Mouse (Mus musculus) brain, adult 2 months (tissue): ENCODE results near the gene Cdh4.

Source experiments
- DNase-seq: peaks from one replicate; pipeline ENCODE4 v3.0.0; 2011; ENCODE audit warnings: low read depth, low spot score

Gene Cdh4

DNA sequence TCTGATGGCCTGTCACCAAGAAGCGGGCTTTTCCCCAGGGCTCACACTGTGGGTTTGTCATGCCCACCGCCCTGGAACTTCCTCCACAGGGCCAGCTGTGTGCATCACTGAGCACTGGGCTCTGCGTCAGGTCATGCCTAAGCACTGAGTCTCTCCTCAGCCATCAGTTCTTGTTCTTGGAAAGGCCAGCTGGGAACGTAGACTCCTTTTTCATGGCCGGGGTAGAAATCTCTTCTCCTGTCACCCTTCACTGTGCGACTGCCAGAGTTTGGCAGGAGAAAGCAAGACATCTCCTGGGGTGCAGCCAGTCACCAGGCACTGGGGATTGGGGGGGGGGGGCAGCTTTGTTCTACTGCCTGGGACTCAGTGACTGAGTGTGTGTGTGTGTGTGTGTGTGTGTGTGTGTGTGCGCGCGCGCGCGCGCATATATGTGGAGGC, 222.0 kb downstream of the Cdh4 start:
- DNase-seq = no peak

DNA sequence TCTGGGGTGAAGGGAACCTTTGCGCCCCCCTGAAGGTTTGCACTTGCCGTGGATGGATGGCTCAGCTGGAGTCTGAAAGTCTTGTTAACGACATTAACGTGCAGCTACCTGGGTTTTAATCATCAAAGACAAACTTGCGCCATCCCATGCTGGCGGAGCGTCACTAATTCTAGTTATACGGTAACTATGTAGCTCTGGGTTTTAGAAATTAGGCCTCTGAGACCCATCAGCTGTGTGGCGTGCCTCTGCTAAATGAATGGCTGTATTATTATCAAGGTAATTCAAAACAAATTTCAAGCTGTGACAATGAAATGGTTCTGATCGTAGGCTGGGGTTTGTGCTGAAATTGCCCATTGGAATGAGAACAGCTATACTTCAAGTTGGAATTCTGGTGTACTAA, 228.5 kb downstream of the Cdh4 start:
- no peak for DNase-seq

DNA sequence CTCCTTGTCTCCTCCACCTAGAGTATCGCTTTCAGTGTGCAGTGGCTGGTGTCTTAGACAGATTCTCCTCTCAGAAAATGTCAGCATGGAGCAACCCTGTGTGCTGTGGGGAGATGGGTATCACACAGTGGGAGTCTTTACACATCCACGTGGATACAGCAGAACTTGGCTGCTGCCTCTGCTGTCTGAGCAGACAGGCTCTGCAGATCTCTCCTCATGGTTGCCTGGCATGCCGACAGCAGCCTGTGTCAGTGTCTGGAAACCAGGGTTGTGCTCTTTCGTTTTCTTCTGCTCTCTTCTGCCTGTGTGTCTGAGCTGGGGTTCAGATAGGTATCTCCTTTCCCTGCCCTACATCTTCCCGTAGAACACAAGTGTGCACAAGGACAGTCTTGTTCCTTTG, 237.6 kb downstream of the Cdh4 start:
- peak; percentile 70 for DNase-seq

DNA sequence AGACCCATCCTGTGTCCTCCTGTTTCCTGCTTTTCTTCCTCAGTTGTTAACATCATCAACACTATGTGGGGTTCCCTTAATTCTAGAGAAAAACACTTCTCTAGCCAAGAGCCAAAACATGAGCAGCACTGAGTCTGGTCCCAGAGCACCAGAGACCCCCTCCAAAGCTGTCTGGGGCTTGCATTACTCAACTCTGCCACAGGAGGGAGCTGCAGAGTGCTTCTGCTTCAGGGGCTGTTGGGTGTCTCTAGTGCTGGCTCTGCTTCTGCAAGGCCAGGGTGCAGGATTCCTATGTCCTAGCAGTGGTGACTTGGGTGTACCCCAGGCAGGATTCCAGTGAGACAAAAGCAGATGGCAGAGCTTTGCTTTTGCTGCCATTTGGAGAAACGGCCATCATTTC, 239.2 kb downstream of the Cdh4 start:
- peak; percentile 41 for DNase-seq

DNA sequence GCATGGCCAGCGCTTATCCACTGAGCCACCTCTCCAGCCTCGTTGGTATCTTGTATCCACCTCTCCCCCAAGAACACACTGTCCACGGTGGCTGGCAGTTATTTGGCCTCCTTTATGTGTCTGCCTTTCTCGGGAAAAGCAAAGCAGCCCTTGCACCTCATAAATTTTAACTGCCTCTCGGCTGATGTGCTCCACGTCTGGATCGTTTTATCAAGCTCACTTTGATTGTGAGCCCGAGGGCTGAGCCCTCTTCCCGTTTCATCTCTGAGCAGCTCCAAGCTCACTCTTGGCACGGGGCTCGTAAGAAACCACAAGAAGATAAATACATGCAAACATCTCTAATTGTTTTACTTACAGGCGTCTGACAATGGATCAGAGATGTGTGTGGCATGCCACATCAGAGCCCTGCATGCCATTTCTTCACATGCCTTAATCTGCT, 245.0 kb downstream of the Cdh4 start:
- DNase-seq = no peak

DNA sequence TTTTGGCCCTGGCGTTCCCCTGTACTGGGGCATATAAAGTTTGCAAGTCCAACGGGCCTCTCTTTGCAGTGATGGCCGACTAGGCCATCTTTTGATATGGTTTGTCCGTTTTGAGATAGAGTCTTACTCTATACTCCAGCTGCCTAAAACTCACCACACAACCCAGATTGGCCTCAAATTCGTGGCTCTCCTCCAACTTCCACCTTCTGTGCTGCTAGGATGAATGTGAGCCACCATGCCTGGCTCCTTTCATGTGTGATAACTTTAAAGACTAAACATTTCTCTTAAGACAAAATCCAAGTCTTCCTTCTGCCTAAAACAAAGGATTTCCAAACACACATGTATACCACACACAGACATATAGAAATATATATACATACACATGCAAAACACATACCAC, 246.7 kb downstream of the Cdh4 start:
- DNase-seq = peak; percentile 86

DNA sequence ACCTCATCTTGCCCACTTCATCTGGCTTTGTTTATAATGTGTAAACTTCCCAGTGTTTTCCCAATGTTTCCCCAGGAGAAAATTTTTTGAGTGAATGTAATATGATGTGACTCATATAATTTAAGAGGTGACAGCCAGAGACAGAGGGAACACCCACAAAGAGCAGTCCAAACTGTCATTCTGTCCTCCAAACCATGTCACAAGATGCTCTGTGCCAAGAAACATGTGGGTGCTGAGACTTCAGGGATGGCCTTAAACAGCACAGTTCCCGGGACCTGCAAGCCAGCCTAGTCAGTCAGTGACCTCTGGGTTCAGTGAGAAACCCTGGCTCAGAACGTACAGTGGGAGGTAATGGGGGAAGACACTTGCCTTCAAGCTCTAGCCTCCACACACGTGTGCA, 247.5 kb downstream of the Cdh4 start:
- DNase-seq = no peak

DNA sequence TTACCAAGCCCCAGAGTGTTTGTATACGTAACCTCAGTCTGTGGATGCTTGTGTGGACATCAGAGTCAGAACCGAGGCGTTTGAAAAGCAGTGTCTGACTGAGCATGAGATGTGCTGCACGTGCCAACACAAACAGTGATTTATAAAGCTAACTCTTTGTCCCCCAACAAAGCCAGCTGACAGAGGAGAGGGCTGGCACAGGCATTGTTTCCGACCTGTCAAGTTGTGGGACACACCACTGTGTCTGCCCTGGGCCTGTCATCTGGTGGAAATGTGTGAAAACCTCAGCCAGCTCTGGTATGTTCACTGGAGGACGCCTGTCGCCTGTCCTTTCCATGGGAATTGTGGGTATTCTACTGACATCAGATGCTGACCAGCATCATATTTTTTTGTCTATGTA, 248.3 kb downstream of the Cdh4 start:
- DNase-seq = no peak

DNA sequence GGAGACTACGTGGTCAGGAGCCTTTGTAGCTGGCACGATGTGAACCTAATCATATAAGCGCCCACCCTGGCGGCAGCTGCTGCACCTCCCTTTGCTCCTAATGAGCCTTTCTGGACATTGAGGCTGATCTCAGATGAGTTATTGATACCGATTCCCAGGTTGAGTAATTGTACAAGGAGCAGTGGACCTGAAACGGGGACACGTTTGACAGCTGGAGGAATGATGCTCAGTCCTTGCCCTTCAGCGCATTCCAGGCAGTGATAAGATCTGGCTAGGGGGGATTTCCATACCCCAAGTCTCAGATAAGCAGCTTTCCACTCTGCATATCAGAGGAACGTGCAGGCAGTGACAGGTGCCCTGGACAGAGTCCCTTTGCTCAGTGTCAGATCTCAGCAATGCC, 252.7 kb downstream of the Cdh4 start:
- DNase-seq = no peak

DNA sequence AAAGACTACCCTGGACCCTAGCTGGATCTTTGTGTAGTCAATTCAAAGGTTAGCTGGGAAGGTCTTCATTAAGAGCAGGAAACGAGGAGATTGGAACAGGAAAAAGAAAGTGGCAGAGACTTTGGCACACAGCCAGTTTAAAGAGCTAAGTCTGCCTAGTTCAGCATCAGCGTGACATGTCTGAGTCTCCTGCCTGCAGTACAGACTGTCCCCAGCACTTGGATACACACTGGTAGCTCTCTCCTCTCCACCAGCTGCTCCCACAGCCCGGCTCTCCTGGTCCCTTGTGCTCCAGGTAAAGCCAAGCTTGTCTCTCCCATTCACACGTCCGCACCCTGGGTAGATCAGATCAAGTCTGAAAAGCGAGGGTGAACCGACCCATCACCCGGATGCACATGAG, 255.4 kb downstream of the Cdh4 start:
- DNase-seq = no peak

DNA sequence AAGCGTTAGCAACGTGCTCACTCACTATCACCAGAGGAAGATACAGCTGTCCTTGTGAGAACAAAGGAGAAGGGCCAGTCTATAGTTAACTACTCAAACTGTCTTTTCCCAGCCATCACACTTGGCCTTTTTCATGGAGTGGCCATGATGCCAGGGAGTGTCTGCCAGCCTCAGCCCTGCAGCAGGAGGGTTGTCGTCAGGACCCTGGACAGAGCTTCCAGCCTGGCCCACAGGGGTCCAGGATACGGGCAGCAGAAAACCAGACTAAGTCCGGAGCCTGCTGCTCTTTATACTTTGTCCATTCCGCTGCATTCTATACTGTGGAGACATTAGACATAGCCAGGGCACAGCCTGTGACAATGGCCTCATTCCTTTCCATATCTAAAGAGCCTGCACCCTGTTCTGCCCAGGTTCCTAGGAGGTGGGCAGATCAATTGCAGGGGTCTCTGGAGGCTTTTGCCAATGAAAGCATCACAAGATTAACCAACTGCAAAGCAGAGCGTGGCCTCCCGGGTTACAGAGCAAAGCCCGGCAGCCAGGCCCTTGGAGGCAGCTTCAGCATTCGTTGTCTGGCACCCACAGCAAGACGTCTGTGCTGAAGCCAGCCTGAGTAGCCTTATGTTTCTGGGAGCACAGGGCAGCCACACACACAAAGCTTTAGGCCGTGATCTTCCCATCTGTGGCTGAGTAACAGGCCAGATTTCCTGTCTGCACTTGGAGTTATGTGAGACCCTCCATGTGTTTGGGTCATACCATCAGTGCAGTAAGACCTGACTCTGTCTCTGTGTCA, 256.2 kb downstream of the Cdh4 start:
- DNase-seq = peak; percentile 49

DNA sequence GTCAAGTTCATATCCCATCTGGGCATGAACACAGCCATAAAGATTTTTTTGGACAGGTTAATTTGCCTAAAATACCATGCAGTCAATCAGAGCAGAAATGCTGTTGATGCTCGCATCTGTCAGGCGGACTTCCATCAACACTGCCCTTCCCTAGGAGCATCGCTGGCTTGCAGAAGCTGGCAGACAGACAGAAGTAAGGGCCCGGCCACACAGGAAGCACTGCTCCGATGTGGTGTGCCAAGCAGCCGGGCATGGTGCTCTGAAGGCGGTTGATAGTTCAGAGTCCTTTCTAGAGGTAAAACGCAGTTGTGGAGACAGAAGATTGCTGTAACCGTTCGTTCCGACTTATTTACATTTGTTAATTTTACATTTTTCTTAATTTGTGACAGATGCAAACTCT, 262.8 kb downstream of the Cdh4 start:
- no peak for DNase-seq

DNA sequence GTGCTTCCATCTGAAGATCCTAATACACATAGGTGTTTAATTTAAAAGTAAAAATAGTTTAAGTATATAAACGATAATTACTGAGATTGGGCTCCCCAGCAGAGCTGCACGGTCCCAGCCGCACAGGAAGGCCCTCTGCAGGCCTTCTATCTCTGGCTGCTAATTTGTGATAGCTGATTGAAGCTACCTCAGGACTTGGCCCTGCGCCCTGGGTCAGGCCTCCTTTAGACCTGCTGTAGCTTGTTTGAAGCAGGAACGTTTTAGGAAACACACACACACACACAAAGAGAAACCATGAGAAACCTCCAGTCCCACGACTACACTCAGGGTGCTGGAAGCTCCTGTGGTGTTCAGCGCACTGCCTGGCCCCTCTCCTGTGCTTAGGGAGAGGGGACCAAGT, 263.2 kb downstream of the Cdh4 start:
- peak; percentile 40 for DNase-seq

DNA sequence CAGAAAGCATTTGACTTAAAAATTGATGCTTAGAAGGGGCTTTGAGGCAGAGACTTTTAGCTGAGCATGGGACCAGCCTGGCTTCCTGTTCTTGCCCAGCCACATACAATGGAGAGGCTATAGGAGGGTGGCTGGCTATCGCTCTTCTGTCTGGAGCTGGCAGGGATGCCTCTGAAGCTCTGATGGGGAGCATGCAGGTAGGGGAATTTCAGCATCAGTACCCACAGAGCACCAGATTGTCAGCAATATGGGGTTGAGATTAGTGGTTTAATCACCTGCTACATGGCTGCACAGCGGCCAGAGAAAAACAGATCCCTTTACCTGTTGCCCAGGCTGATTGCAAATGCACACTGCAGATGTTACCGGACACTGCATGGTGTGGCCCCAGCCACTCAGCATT, 264.4 kb downstream of the Cdh4 start:
- DNase-seq = peak; percentile 55

DNA sequence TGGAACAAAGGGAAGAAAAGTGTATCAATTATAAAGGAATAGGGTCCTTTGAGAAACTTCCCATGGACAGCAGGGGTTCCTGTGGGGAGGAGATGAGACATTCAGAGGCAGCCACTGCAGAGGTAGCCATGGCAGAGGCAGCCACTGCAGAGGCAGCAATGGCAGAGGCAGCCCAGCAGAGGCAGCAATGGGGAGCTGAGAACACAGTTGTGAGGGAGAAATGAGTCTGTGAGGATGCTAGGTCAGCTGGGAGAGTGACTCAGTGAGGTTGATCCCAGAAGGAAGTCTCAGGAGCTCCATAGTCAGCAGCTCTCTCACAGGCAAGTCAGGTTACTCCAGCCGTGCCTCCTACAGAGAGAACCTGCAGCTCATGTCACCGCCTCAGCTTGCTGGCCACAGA, 266.9 kb downstream of the Cdh4 start:
- DNase-seq = peak; percentile 72

DNA sequence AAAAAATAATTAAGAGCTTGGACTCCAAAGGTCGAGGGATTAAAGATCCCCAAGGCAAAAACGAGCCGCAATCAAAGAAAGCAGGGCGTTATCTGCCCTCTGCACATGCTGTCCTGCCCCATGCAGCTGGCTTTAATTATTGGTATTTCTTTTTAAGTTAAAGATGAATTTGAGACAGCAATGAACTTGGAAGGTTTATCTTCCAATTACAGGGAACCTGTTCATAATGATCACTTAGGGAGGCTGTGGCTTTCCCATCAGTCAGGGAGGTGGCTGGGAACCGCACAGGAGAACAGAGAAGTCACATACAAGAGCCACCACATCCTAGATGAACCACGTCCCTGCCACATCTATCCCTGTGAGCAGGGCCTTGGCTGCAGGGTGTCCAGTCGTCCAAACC, 270.5 kb downstream of the Cdh4 start:
- DNase-seq = no peak

DNA sequence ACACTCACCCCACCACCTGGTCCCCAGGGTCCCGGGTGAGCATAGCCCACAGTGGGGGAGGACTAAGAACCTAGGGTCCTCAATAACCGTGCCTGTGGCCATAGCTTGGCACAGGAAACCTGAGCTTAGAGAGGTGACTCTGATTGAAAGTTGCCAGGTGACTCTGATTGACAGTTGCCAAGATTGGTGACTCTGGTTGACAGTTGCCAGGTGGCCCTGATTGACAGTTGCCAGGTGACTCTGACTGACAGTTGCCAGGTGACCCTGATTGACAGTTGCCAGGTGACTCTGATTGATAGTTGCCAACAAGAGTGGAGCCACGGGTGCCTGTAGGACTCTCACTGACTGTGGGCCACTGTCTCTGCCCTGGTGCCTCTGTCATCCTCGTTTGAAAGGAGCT, 271.1 kb downstream of the Cdh4 start:
- DNase-seq = no peak

DNA sequence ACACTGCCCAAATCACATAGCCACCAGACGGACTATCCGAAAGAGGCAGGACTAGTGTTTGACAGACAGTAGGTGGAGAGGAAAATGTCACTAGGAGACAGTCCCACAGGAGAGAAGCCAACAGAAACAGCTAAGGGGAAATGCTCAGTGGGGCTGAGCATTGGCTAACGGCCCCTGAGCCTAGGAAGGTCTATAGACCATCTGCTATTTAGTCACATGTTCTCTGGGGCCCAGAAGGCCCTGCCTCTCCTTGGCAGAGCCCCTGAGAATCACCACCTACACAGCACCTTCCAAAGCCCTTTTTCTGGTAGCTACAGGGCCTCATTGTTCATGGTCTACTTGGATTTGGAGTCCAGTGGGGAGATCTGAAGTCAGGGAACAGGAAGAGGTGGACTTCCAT, 271.9 kb downstream of the Cdh4 start:
- peak; percentile 74 for DNase-seq

DNA sequence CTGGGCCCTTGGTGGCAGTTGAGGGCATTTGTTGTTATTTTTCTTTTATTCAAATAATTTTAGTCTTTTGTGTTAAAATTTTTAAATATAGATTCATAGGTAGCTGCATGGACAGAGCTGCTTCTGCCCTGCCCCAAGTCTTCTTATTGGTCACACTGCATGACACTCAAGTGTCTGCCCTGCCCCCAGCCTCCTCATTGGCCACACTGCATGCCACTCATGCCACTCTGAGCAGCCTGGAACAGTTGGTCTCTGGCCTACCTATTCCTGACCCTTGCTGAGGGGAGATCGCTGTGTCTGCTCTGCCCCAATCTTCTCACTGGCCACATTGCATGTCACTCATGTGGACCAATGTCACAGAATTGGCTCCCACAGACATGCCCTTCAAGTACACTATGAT, 273.1 kb downstream of the Cdh4 start:
- DNase-seq = no peak

DNA sequence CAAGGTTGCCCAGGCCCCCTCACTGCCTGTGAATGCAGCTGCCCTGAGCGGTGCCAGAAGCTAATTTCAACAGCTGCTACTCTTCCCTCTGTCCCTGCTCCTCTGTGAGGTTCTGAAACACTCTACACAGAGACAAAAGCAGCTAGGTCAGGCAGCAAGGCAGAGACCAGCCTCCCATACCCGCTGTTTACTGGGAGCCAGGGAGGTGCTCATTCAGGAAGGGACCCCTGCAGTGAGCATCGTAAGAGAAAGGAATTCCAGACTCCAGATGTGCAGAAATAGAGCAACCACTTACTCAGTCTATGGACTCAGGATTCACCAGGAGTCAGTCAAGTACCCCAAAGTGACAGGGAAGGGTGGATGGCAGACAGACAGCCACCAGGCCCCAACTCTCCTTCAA, 278.1 kb downstream of the Cdh4 start:
- no peak for DNase-seq

DNA sequence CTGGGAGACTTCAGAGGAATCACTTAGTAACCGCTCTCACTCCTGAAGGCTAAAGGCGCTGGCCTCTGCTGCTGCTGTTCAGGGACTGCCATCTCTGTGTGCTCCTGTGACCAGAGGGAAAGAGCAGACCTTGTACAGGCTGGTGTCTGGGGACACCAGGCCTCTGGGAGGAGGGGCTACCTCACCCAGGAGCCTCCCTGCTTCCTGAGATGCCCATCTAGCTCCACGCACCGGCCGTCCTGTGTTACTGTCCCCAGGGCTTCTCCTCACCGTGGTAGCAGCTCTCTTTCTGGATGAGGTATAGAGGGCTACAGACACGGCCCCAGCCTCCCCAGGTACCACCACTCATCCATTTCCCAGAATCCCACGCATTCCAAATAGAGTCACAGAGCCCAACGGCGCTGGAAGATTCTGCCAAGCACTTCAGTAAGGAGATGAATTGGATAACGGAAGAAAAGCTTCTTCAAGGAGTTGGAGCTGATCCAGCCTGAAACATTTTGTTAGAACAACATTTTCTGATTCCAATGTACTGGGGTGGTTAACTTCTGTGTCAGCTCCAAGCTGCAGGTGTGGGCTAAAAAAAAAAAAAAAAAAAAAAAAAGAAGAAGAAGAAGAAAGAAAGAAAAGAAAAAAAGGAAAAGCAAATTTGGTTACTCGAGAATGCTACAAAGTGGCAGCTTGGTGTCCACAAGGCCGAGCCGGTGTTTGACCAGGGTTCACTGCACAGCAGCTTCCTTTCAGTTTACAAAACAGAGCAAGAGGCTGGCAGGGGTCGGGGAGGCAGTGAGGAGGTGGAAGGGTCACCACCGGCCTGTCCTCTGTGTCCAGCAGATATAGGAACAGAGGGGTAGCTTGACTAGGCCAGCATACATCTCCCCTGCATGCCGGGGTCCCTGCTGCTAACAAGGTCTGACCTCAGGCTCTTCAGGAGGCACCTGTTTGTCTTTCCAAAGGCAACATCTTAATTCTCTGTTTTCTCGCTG, 279.6 kb downstream of the Cdh4 start:
- DNase-seq = peak; percentile 64

DNA sequence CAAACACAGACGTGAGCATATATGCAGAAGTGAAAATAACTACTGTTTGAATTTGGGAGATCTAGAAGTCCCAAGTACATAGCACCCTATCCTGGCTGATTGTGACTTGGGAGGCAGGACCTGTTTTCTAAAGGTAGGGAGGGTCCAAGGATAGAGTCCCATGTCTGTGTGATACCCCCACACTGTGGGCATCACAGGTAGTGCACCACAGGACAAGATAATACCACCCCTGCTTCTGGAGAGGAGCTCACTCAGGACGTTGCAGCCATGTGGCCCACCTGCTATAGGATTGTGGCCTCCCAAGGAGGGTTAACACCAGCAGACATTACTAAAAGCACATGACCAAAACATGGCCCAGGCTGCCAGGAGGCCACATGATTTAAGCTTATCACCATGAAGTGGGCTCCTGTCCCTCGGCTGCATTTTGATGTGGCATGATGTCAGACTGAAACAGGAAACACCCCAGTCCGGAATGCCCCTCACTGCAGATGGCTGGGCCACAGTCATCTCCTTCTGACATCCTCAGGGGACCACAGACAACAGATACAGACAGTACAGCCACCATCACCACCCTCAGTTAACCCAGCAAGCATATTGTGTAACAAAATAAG, 280.6 kb downstream of the Cdh4 start:
- DNase-seq = no peak
